Mouse (Mus musculus) myocyte (in vitro differentiated cells): ENCODE measurements around the gene Bcl9. TPM values are rescaled to one million over a fixed set of nuclear protein-coding genes. Genes with fewer than 3 reads are reported as not detected.

ENCODE experiments used
- H3K27me3 ChIP-seq: one replicate; pipeline ENCODE4 v1.6.1; 2011; ENCODE audit not compliant: control insufficient read depth, insufficient read depth, insufficient read length
- H3K36me3 ChIP-seq: one replicate; pipeline ENCODE4 v1.6.1; 2011; ENCODE audit not compliant: control insufficient read depth, insufficient read depth
- H3K4me2 ChIP-seq: one replicate; pipeline ENCODE4 v1.6.1; 2011; ENCODE audit warnings: low read depth, control low read depth
- H3K4me3 ChIP-seq: one replicate; pipeline ENCODE4 v1.5.1; 2011; ENCODE audit warnings: mild to moderate bottlenecking, control low read depth, moderate library complexity
- H3K79me2 ChIP-seq: one replicate; pipeline ENCODE4 v1.6.1; 2011; ENCODE audit not compliant: control insufficient read depth, insufficient read depth
- H3ac ChIP-seq: one replicate; pipeline ENCODE4 v1.6.1; 2011; ENCODE audit not compliant: control insufficient read depth, insufficient read length
- CEBPB ChIP-seq: IDR thresholded peaks from 2 replicates; pipeline ENCODE4 v1.6.1; 2011; ENCODE audit warnings: mild to moderate bottlenecking, moderate library complexity; ENCODE audit not compliant: poor library complexity, insufficient read depth, severe bottlenecking
- E2F4 ChIP-seq: IDR thresholded peaks from one replicate; pipeline ENCODE4 v1.6.1; 2011; ENCODE audit warnings: mild to moderate bottlenecking, control low read depth, moderate library complexity; ENCODE audit not compliant: insufficient read depth
- MAX ChIP-seq: IDR thresholded peaks from one replicate; pipeline ENCODE4 v1.6.1; 2011; ENCODE audit warnings: low read depth, mild to moderate bottlenecking, control low read depth
- MYOD1 ChIP-seq, 3 experiments: IDR thresholded peaks; one replicate each; pipeline ENCODE4 v1.6.1; 2011; ENCODE audit warnings: control low read depth in 2 of 3, low read depth in 2 of 3, mild to moderate bottlenecking in 2 of 3, moderate library complexity in 1 of 3; ENCODE audit not compliant: insufficient read length in 2 of 3, control insufficient read depth in 1 of 3
- MYOG ChIP-seq, 3 experiments: IDR thresholded peaks; one replicate each; pipeline ENCODE4 v1.6.1; 2011; ENCODE audit warnings: control low read depth in 2 of 3, low read depth in 2 of 3, mild to moderate bottlenecking in 2 of 3; ENCODE audit not compliant: insufficient read length in 2 of 3, control insufficient read depth in 1 of 3, insufficient read depth in 1 of 3
- POLR2A ChIP-seq: IDR thresholded peaks from one replicate; pipeline ENCODE4 v1.6.1; 2011; ENCODE audit warnings: low read depth, mild to moderate bottlenecking, control low read depth, moderate library complexity; ENCODE audit not compliant: insufficient read length
- POLR2AphosphoS2 ChIP-seq: IDR thresholded peaks from one replicate; pipeline ENCODE4 v1.6.1; 2011; ENCODE audit warnings: low read depth, control low read depth; ENCODE audit not compliant: insufficient read length
- REST ChIP-seq: IDR thresholded peaks from one replicate; pipeline ENCODE4 v1.6.1; 2011; ENCODE audit warnings: mild to moderate bottlenecking, control low read depth, moderate library complexity; ENCODE audit not compliant: insufficient read depth, insufficient read length
- SRF ChIP-seq: IDR thresholded peaks from one replicate; pipeline ENCODE4 v1.6.1; 2011; ENCODE audit warnings: low read depth; ENCODE audit not compliant: control insufficient read depth, insufficient read length
- TCF12 ChIP-seq: IDR thresholded peaks from one replicate; pipeline ENCODE4 v1.6.1; 2011; ENCODE audit warnings: mild to moderate bottlenecking, control low read depth; ENCODE audit not compliant: poor library complexity, insufficient read depth, severe bottlenecking
- TCF3 ChIP-seq: IDR thresholded peaks from one replicate; pipeline ENCODE4 v1.6.1; 2011; ENCODE audit warnings: low read depth, control low read depth; ENCODE audit not compliant: insufficient read length
- USF1 ChIP-seq: IDR thresholded peaks from one replicate; pipeline ENCODE4 v1.6.1; 2011; ENCODE audit warnings: low read depth, mild to moderate bottlenecking, control low read depth, moderate library complexity
- polyA plus RNA-seq: library from polyadenylated mRNA; unstranded; fragments of >200 nt; fragmentation: generic; extraction: Trizol; gene quantifications from one replicate; pipeline ENCODE4 v1.2.1, GENCODE M21; 2012; ENCODE audit warnings: missing spikeins

Bcl9 gene
- 5.7 TPM for polyA plus RNA-seq

GRCm38 (mm10) chr3:97297553-97298432 lies at the start of gene Bcl9:
TSS of gene Bcl9 (minus strand) at chr3:97297917.
- Histone ChIP-seq H3K4me2 (peak within 1 kb of the TSS; percentile 84), H3K79me2 (no peaks in the 10 kb centered on the region), H3K36me3 (no peaks in the 10 kb centered on the region), H3ac (peak within 1 kb of the TSS; percentile 45), H3K4me3 (peak within 1 kb of the TSS; percentile 41), H3K27me3 (no peaks in the 10 kb centered on the region)
- no peak for TF ChIP-seq MYOG (IDR thresholded peaks at IDR 0.05; ENCODE audit: control insufficient read depth in 1 of 3, insufficient read depth in 1 of 3, insufficient read length in 2 of 3, low read depth in 2 of 3)
- TF ChIP-seq POLR2A, result peak; percentile 29

- Histone ChIP-seq H3K79me2 (no peaks in the 10 kb centered on the region), H3K4me3 (no peak overlapping the region), H3ac (no peak overlapping the region), H3K27me3 (peaks cover 9% of the 10 kb centered on the region), H3K36me3 (no peaks in the 10 kb centered on the region), H3K4me2 (no peak overlapping the region)
- TF ChIP-seq MAX (no peak), E2F4 (no peak), MYOD1 (IDR thresholded peaks at IDR 0.05; ENCODE audit: control insufficient read depth in 1 of 3, insufficient read length in 2 of 3, low read depth in 2 of 3) (no peak), REST (no peak), SRF (no peak), CEBPB (no peak), USF1 (no peak), POLR2AphosphoS2 (no peak), MYOG (IDR thresholded peaks at IDR 0.05; ENCODE audit: control insufficient read depth in 1 of 3, insufficient read depth in 1 of 3, insufficient read length in 2 of 3, low read depth in 2 of 3) (no peak), POLR2A (no peak), TCF12 (no peak)
These were observed 41.5 kb upstream of the Bcl9 start for GRCm38 (mm10) chr3:97339193-97339576.

- Histone ChIP-seq H3K27me3 (peaks cover 8% of the 10 kb centered on the region), H3K79me2 (no peaks in the 10 kb centered on the region), H3K4me2 (no peak overlapping the region), H3K4me3 (no peak overlapping the region), H3K36me3 (no peaks in the 10 kb centered on the region), H3ac (no peak overlapping the region)
- TF ChIP-seq TCF12 (no peak), TCF3 (no peak), CEBPB (no peak), MAX (no peak), MYOG (IDR thresholded peaks at IDR 0.05; ENCODE audit: control insufficient read depth in 1 of 3, insufficient read depth in 1 of 3, insufficient read length in 2 of 3, low read depth in 2 of 3) (no peak), POLR2A (no peak), MYOD1 (IDR thresholded peaks at IDR 0.05; ENCODE audit: control insufficient read depth in 1 of 3, insufficient read length in 2 of 3, low read depth in 2 of 3) (no peak), SRF (no peak), E2F4 (no peak), USF1 (no peak)
These were observed 40.9 kb upstream of the Bcl9 start for GRCm38 (mm10) chr3:97338522-97339192.

- Histone ChIP-seq H3K36me3 (no peaks in the 10 kb centered on the region), H3ac (no peak overlapping the region), H3K79me2 (no peaks in the 10 kb centered on the region), H3K27me3 (peaks cover 8% of the 10 kb centered on the region), H3K4me3 (no peak overlapping the region), H3K4me2 (peak overlapping the region; percentile 18)
- TF ChIP-seq TCF12, result no peak
- peak in 2 of 3 experiments; percentile 40 to 83 for TF ChIP-seq MYOD1 (IDR thresholded peaks at IDR 0.05; ENCODE audit: control insufficient read depth in 1 of 3, insufficient read length in 2 of 3, low read depth in 2 of 3)
- no peak for TF ChIP-seq POLR2AphosphoS2
- TF ChIP-seq MYOG (IDR thresholded peaks at IDR 0.05; ENCODE audit: control insufficient read depth in 1 of 3, insufficient read depth in 1 of 3, insufficient read length in 2 of 3, low read depth in 2 of 3), result peak in 1 of 3 experiments; percentile 51
- no peak for TF ChIP-seq CEBPB
- TF ChIP-seq E2F4, result no peak
These were observed 39.6 kb upstream of the Bcl9 start for GRCm38 (mm10) chr3:97337306-97337705.

GRCm38 (mm10) chr3:97336331-97336730 lies 38.6 kb upstream of the Bcl9 start:
- Histone ChIP-seq H3K4me2 (no peak overlapping the region), H3K4me3 (no peak overlapping the region)
- TF ChIP-seq E2F4, result no peak
- no peak for TF ChIP-seq MYOG (IDR thresholded peaks at IDR 0.05; ENCODE audit: control insufficient read depth in 1 of 3, insufficient read depth in 1 of 3, insufficient read length in 2 of 3, low read depth in 2 of 3)
- TF ChIP-seq POLR2A, result no peak
- no peak for TF ChIP-seq MYOD1 (IDR thresholded peaks at IDR 0.05; ENCODE audit: control insufficient read depth in 1 of 3, insufficient read length in 2 of 3, low read depth in 2 of 3)
- TF ChIP-seq CEBPB, result no peak
- TF ChIP-seq TCF3, result no peak
- TF ChIP-seq MAX, result no peak
- no peak for TF ChIP-seq SRF
- no peak for TF ChIP-seq POLR2AphosphoS2
- TF ChIP-seq TCF12, result no peak
- no peak for TF ChIP-seq USF1
- TF ChIP-seq REST, result no peak

More at GRCm38 (mm10) chr3:97336331-97336730, 38.6 kb upstream of the Bcl9 start:
- H3K27me3 ChIP-seq, result peaks cover 8% of the 10 kb centered on the region
- H3ac ChIP-seq, result no peak overlapping the region
- no peaks in the 10 kb centered on the region for H3K79me2 ChIP-seq
- no peaks in the 10 kb centered on the region for H3K36me3 ChIP-seq
